Mouse (Mus musculus): ENCODE data around the gene Psmd14. TPM values are rescaled to one million over a fixed set of nuclear protein-coding genes. Genes with fewer than 3 reads are reported as not detected.

Psmd14 gene
- polyA plus RNA-seq, 1 experiment from 2014 or later, result 294 TPM

- no peaks in the 10 kb centered on the region for H3K36me3 ChIP-seq (ENCODE audit: control insufficient read depth, insufficient read depth, low read length)
- WGBS, result 87% methylated on average over 1 of the region's 1 CpGs
- ATAC-seq (replicated peaks; ENCODE audit: low FRiP score) (no peak; the same call in 1 of the 2 replicates), DNase-seq (ENCODE audit: low spot score) (no peak)
- H3K9ac ChIP-seq (ENCODE audit: low read length), result no peak overlapping the region
- no peak overlapping the region for H3K4me2 ChIP-seq (ENCODE audit: low read depth, low read length, severe bottlenecking)
- no peaks in the 10 kb centered on the region for H3K9me3 ChIP-seq (ENCODE audit: control insufficient read depth, low read length)
- H3K27me3 ChIP-seq (ENCODE audit: control insufficient read depth, insufficient read depth, low read length), result no peaks in the 10 kb centered on the region
- H3K27ac ChIP-seq (ENCODE audit: low read depth, low read length), result no peak overlapping the region
- H3K4me1 ChIP-seq (replicated peaks; ENCODE audit: control insufficient read depth, insufficient read depth, low read length), result no peaks in the 10 kb centered on the region
- no peak overlapping the region for H3K4me3 ChIP-seq (ENCODE audit: low read depth, low read length)
Measured at GRCm38 (mm10) chr2:61750702-61751101, 39.2 kb downstream of the Psmd14 start.

DNA sequence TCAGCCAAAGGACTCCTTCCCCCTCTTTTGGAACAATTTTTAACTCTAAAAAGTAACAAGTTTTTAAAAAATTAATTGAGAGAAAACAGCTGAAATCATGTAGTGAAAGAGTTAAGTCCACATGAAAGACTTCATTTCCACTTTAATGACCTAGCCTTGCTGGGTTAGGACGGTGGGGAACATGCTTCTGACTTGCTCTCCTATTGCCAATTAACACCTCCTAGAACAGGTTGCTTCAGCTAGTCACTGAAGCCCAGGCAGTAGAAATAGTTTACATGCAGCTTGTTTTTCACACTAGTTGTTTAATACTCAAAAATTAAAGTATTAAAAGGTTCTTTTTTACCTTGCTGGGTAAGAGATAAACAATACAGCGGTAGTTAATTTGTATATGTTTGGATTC, 39.8 kb downstream of the Psmd14 start:
- H3K9ac ChIP-seq (ENCODE audit: low read length), result no peak overlapping the region
- H3K27ac ChIP-seq (ENCODE audit: low read depth, low read length), result no peak overlapping the region
- no peak overlapping the region for H3K4me2 ChIP-seq (ENCODE audit: low read depth, low read length, severe bottlenecking)
- peak; percentile 76; the same call in 1 of the 2 replicates for ATAC-seq (replicated peaks; ENCODE audit: low FRiP score)
- no peaks in the 10 kb centered on the region for H3K27me3 ChIP-seq (ENCODE audit: control insufficient read depth, insufficient read depth, low read length)
- H3K4me3 ChIP-seq (ENCODE audit: low read depth, low read length), result no peak overlapping the region
- H3K4me1 ChIP-seq (replicated peaks; ENCODE audit: control insufficient read depth, insufficient read depth, low read length), result no peaks in the 10 kb centered on the region
- no peaks in the 10 kb centered on the region for H3K9me3 ChIP-seq (ENCODE audit: control insufficient read depth, low read length)
- DNase-seq (ENCODE audit: low spot score), result no peak
- WGBS, result 46% methylated on average over 2 of the region's 2 CpGs
- no peaks in the 10 kb centered on the region for H3K36me3 ChIP-seq (ENCODE audit: control insufficient read depth, insufficient read depth, low read length)

DNA sequence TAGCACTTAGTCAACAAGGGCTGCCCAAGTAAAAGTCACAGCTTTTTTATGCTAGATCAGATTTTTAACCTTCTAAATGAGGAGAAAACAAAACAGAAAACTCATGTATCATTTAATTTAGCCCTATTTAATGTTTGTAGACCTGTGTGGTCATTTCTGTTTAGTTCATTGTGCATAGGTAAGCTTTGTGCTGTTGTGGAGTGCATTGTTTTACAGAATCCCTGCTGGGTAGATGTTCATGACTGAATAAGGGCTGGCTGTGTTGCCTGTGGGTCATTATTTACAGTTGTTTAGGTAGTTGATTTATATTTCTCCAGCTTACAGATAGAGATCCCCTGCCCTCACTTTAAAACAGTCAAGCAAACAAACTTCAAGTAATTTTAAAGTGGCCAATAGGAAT, 40.9 kb downstream of the Psmd14 start:
- Histone ChIP-seq H3K4me3 (ENCODE audit: low read depth, low read length) (no peak overlapping the region), H3K36me3 (ENCODE audit: control insufficient read depth, insufficient read depth, low read length) (no peaks in the 10 kb centered on the region), H3K9me3 (ENCODE audit: control insufficient read depth, low read length) (no peaks in the 10 kb centered on the region), H3K27me3 (ENCODE audit: control insufficient read depth, insufficient read depth, low read length) (no peaks in the 10 kb centered on the region), H3K9ac (ENCODE audit: low read length) (no peak overlapping the region), H3K4me2 (ENCODE audit: low read depth, low read length, severe bottlenecking) (no peak overlapping the region), H3K4me1 (replicated peaks; ENCODE audit: control insufficient read depth, insufficient read depth, low read length) (no peaks in the 10 kb centered on the region), H3K27ac (ENCODE audit: low read depth, low read length) (0 out of 2 replicates have a peak overlapping the region, but pooled peaks have one; percentile 6)
- no peak for ATAC-seq (replicated peaks; ENCODE audit: low FRiP score)
- DNase-seq (ENCODE audit: low spot score), result no peak

- H3K36me3 ChIP-seq (ENCODE audit: control insufficient read depth, insufficient read depth, low read length), result no peaks in the 10 kb centered on the region
- DNase-seq (ENCODE audit: low spot score), result no peak
- H3K4me1 ChIP-seq (replicated peaks; ENCODE audit: control insufficient read depth, insufficient read depth, low read length), result no peaks in the 10 kb centered on the region
- no peaks in the 10 kb centered on the region for H3K27me3 ChIP-seq (ENCODE audit: control insufficient read depth, insufficient read depth, low read length)
- H3K4me2 ChIP-seq (ENCODE audit: low read depth, low read length, severe bottlenecking), result no peak overlapping the region
- no peak overlapping the region for H3K4me3 ChIP-seq (ENCODE audit: low read depth, low read length)
- H3K9me3 ChIP-seq (ENCODE audit: control insufficient read depth, low read length), result no peaks in the 10 kb centered on the region
- no peak for ATAC-seq (replicated peaks; ENCODE audit: low FRiP score)
- H3K9ac ChIP-seq (ENCODE audit: low read length), result no peak overlapping the region
- H3K27ac ChIP-seq (ENCODE audit: low read depth, low read length), result no peak overlapping the region
Measured at GRCm38 (mm10) chr2:61754989-61755388, 43.5 kb downstream of the Psmd14 start.

GRCm38 (mm10) chr2:61759234-61759855, 47.9 kb downstream of the Psmd14 start:
- Histone ChIP-seq H3K4me2 (ENCODE audit: low read depth, low read length, severe bottlenecking) (no peak overlapping the region), H3K27ac (ENCODE audit: low read depth, low read length) (no peak overlapping the region), H3K9ac (ENCODE audit: low read length) (no peak overlapping the region), H3K4me3 (ENCODE audit: low read depth, low read length) (no peak overlapping the region), H3K27me3 (ENCODE audit: control insufficient read depth, insufficient read depth, low read length) (no peaks in the 10 kb centered on the region), H3K36me3 (ENCODE audit: control insufficient read depth, insufficient read depth, low read length) (no peaks in the 10 kb centered on the region), H3K4me1 (replicated peaks; ENCODE audit: control insufficient read depth, insufficient read depth, low read length) (no peaks in the 10 kb centered on the region), H3K9me3 (ENCODE audit: control insufficient read depth, low read length) (no peaks in the 10 kb centered on the region)
- WGBS, result 89% methylated on average over 5 of the region's 5 CpGs
- DNase-seq (ENCODE audit: low spot score) (no peak), ATAC-seq (replicated peaks; ENCODE audit: low FRiP score) (no peak)

DNA sequence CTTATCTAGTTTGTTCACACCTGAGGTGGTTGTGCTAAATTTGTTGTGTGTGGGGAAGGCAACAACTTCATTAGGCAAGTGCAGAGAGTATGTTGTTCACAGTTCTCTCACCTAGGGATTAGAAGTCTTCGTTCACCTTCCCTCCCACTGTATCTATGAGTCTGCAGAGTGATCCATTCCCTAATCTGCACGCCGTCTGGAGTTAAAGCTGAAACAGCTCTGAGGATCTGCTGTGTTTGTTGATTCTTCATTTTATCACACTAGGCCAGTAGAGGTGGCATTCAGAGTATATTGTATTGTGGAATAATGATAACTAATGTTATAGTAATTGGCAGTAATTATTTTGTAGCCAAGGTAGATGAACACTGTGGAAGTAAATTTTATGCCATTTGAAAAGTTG, 48.5 kb downstream of the Psmd14 start:
- WGBS, result 79% methylated on average over 3 of the region's 3 CpGs
- Histone ChIP-seq H3K4me1 (replicated peaks; ENCODE audit: control insufficient read depth, insufficient read depth, low read length) (0 out of 2 replicates have a peak, but pooled peaks cover 2% of the 10 kb centered on the region), H3K9ac (ENCODE audit: low read length) (no peak overlapping the region), H3K27ac (ENCODE audit: low read depth, low read length) (no peak overlapping the region), H3K36me3 (ENCODE audit: control insufficient read depth, insufficient read depth, low read length) (no peaks in the 10 kb centered on the region), H3K27me3 (ENCODE audit: control insufficient read depth, insufficient read depth, low read length) (no peaks in the 10 kb centered on the region), H3K4me2 (ENCODE audit: low read depth, low read length, severe bottlenecking) (no peak overlapping the region), H3K9me3 (ENCODE audit: control insufficient read depth, low read length) (no peaks in the 10 kb centered on the region), H3K4me3 (ENCODE audit: low read depth, low read length) (no peak overlapping the region)
- ATAC-seq (replicated peaks; ENCODE audit: low FRiP score), result no peak
- no peak for DNase-seq (ENCODE audit: low spot score)

- Histone ChIP-seq H3K4me1 (replicated peaks; ENCODE audit: control insufficient read depth, insufficient read depth, low read length) (0 out of 2 replicates have a peak, but pooled peaks cover 5% of the 10 kb centered on the region), H3K9me3 (ENCODE audit: control insufficient read depth, low read length) (no peaks in the 10 kb centered on the region), H3K27me3 (ENCODE audit: control insufficient read depth, insufficient read depth, low read length) (no peaks in the 10 kb centered on the region), H3K9ac (ENCODE audit: low read length) (no peak overlapping the region), H3K4me3 (ENCODE audit: low read depth, low read length) (no peak overlapping the region), H3K4me2 (ENCODE audit: low read depth, low read length, severe bottlenecking) (no peak overlapping the region), H3K27ac (ENCODE audit: low read depth, low read length) (peak overlapping the region; percentile 19), H3K36me3 (ENCODE audit: control insufficient read depth, insufficient read depth, low read length) (no peaks in the 10 kb centered on the region)
- peak; percentile 68 for ATAC-seq (replicated peaks; ENCODE audit: low FRiP score)
- no peak for DNase-seq (ENCODE audit: low spot score)
- WGBS, result 39% methylated on average over 6 of the region's 6 CpGs
Measured at GRCm38 (mm10) chr2:61764470-61765105, 53.1 kb downstream of the Psmd14 start.

- H3K4me1 ChIP-seq (replicated peaks; ENCODE audit: control insufficient read depth, insufficient read depth, low read length), result 0 out of 2 replicates have a peak, but pooled peaks cover 5% of the 10 kb centered on the region
- peak overlapping the region; percentile 2; the same call in 1 of the 2 replicates for H3K27ac ChIP-seq (ENCODE audit: low read depth, low read length)
- H3K27me3 ChIP-seq (ENCODE audit: control insufficient read depth, insufficient read depth, low read length), result no peaks in the 10 kb centered on the region
- no peak overlapping the region for H3K4me3 ChIP-seq (ENCODE audit: low read depth, low read length)
- 36% methylated on average over 4 of the region's 4 CpGs for WGBS
- H3K4me2 ChIP-seq (ENCODE audit: low read depth, low read length, severe bottlenecking), result no peak overlapping the region
- no peak for DNase-seq (ENCODE audit: low spot score)
- no peaks in the 10 kb centered on the region for H3K9me3 ChIP-seq (ENCODE audit: control insufficient read depth, low read length)
- no peak overlapping the region for H3K9ac ChIP-seq (ENCODE audit: low read length)
- no peak; the same call in 1 of the 2 replicates for ATAC-seq (replicated peaks; ENCODE audit: low FRiP score)
- H3K36me3 ChIP-seq (ENCODE audit: control insufficient read depth, insufficient read depth, low read length), result no peaks in the 10 kb centered on the region
Measured at GRCm38 (mm10) chr2:61765526-61765925, 54.0 kb downstream of the Psmd14 start.

DNA sequence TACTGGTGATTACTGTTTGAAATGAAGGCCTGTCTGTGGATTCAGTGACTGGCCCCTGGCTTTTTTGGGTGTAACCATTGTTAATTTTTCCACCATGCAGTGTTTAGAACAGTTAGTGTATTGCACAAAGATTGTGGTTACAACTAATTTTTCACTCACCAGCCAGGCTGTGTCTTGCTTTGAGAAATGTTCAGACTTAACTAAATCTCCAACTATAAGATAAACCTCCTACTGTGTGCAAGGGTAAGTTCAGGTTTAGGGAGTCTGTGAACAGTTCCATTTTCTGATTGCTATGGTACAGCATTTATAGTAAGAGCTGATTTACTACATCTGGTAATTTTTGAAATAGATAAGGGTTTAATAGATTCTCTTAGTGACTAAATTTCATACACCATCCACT, 69.3 kb downstream of the Psmd14 start:
- no peak overlapping the region for H3K27ac ChIP-seq (ENCODE audit: low read depth, low read length)
- no peaks in the 10 kb centered on the region; the same call in 1 of the 2 replicates for H3K36me3 ChIP-seq (ENCODE audit: control insufficient read depth, insufficient read depth, low read length)
- H3K27me3 ChIP-seq (ENCODE audit: control insufficient read depth, insufficient read depth, low read length), result no peaks in the 10 kb centered on the region
- H3K9ac ChIP-seq (ENCODE audit: low read length), result no peak overlapping the region
- no peak overlapping the region for H3K4me2 ChIP-seq (ENCODE audit: low read depth, low read length, severe bottlenecking)
- H3K4me3 ChIP-seq (ENCODE audit: low read depth, low read length), result no peak overlapping the region
- no peaks in the 10 kb centered on the region for H3K9me3 ChIP-seq (ENCODE audit: control insufficient read depth, low read length)
- DNase-seq (ENCODE audit: low spot score) (no peak), ATAC-seq (replicated peaks; ENCODE audit: low FRiP score) (no peak)
- H3K4me1 ChIP-seq (replicated peaks; ENCODE audit: control insufficient read depth, insufficient read depth, low read length), result no peaks in the 10 kb centered on the region
